Mouse (Mus musculus): ENCODE measurements around the gene Gap43. TPM values are rescaled to one million over a fixed set of nuclear protein-coding genes. Genes with fewer than 3 reads are reported as not detected.
A peak's percentile ranks its signal among the peaks of the same experiment; 100 is the strongest.
"Not testable (repeated sequence)": the region's sequence is repeated elsewhere in the genome, so short reads cannot be mapped to it uniquely, and the experiment has no call there.

Gene Gap43
- total RNA-seq (2021), result under 1 TPM in 1 of 2 experiments, not detected in 1; 0.41 TPM
- long read RNA-seq, experiment 1, result 0 reads
- long read RNA-seq, experiment 2, partial matches to known transcripts, result 0 of 1 reads
- long read RNA-seq, experiment 2, other reads (novel, unspliced or antisense), result 1 of 1 reads

DNA sequence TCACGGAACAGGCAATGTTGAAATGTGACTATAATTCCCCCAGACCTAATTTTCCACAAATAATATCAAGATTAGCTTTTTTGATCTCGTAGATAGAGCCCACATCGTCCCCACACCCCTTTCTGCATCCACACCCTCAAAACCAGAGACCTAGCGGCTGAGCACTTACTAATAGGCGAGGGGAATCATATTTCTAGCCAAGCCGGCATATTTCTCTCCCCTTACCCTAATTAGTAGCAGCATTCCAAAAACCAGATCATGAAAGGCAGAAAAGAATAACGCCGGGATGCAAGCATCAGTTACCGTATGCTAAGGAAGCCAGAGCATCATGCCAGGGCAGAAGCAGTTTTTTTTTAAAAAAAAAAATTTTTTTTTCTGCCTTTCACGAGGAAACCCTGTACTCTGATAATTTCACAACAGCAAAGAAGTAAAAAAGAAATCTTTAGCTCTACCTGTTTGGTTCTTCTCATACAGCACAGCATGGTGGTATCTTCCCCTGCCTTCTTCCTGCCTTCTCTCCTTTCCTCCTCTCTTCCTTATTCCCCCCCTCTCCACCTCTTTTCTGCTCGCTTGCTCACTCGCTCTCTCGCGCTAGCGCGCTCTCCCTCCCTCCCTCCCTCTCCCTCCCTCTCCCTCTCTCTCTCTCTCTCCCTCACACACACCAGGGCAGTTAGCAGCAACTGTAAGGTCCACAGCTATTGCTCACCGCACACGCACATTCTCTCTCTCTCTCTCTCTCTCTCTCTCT lies at the start of gene Gap43:
Gap43 (minus strand) TSS at position 631 of the 748 bp plus-strand sequence.
- intact Hi-C loops (cut with DNase I), result no loop called here
- DNase-seq, result no peak

DNA sequence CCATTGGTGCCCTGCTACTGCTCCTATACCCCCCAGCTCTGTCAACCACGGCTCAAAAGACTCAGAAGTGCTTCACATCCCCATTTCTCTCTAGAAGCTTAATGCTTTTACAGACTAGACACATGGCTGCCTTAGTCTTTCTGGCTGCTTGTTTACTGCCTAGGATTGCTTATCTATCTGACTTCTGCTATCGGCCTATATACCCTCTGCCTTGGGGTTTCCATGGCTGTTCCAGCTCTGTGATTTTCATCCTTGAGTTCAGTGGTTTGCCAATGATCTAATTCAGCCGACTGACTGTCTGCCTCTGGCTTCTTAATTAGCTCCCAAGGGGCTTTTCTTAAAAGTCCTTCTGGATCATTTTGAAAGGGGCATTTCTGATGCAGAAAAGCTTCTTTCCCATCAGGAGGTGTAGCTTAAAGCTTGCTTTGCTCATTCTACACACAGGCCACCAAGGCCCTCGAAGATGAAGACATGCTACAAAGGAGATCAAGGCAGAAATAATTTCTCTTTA lies 40.9 kb upstream of the Gap43 start:
- no peak for DNase-seq
- intact Hi-C loops (cut with DNase I), result no loop called here

DNA sequence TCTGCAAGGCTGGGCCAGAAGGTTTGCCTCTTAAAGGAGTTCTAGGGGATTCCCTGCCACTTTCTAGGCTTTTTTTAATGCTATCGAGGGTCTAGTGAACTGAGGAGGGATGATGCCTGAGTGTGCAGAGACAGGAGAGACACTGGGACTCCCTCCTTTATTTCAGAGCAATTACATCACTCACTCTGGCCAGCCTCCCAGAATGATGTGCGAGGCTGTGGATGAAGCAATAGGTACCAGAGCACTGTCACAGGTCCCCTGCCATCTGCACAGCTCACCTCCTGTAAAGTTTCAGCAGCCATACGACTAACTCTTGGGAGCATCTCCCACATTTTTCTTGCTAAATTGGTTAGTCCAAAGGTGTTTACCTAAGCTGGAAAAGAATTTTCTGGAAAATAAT lies 40.2 kb upstream of the Gap43 start:
- peak in 1 of 2 experiments; percentile 22 for DNase-seq
- intact Hi-C loops (cut with DNase I), result no loop called here

DNA sequence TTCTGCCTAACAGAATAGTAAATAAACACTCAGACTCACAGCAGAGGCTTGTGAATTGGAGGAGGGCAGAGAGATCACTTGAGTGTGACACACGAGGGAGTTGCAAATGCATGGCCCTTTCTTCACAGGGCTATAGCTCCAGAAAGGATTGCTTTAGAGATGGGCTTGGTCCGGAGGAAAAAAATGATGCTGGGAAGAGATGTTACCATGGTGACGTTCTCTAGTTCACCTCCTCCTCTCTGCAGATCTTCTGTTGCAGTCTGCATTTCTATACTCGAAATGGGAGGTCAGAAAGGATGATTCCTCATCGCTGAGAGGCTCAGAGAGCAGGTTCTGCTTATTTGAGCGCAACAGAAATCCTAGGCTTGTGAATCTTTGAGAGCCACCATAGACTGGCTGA lies 29.7 kb upstream of the Gap43 start:
- intact Hi-C loops (cut with DNase I), result no loop called here
- DNase-seq, result no peak

DNA sequence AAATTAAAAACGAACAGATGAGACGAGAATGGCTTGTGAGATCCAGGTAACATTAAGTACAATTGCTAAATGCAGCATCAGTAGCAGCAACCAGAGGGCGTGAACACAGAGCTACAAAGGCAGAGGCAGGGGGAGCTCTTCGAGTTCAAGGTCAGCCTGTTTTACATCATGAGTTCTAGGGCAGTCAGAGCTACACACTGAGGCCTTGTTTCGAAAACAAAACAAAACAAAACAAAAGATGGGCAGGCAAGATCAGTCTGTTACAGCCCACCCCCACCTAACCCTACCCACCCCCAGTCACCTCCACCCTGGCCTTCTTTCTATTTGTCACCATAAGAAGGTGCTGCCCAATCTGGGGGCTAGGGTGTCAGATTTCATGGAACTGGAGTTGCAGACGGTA lies 28.9 kb upstream of the Gap43 start:
- DNase-seq, result no peak
- intact Hi-C loops (cut with DNase I), result no loop called here

DNA sequence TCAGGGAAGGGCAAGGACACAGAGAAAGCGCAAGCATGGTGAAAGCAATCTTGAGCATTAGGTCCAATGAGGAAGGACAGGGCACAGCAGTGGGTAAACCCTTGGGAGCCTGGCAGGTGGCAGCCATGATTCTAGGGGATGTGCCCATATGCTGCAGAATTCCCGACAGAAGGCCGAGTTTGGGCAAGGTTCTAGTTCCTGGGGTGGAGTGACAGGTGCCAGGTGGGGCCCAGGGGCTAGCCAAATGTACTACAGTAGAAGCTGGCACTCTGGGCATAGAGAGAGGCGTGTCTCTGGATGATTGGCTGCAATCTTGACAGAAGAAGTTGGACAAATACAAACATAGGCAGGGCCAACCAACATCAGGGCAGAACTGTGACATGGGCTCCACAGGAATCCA lies 19.6 kb upstream of the Gap43 start:
- intact Hi-C loops (cut with DNase I), result no loop called here

DNA sequence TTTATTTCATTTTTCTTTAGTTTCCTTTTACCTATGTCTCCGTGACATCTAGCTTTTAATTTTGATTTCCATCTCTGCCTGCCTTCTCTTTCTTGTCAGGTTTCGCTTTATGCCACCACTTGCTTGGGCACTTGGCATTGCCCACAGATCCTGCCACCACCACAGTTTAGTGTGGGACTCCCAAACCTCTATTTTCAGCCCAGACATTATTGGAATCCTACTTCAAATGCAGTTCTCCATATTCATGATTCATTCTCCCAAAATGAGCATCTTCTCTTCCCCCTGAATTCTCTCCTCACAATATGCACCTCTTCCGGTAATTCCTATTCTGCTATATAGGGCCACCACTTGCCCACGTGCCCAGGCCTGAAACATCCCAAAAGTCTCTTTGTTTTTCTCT lies 17.6 kb upstream of the Gap43 start:
- intact Hi-C loops (cut with DNase I), result no loop called here
- DNase-seq, result no peak

More for the DNA sequence above, 19.6 kb upstream of the Gap43 start:
- no peak for DNase-seq

DNA sequence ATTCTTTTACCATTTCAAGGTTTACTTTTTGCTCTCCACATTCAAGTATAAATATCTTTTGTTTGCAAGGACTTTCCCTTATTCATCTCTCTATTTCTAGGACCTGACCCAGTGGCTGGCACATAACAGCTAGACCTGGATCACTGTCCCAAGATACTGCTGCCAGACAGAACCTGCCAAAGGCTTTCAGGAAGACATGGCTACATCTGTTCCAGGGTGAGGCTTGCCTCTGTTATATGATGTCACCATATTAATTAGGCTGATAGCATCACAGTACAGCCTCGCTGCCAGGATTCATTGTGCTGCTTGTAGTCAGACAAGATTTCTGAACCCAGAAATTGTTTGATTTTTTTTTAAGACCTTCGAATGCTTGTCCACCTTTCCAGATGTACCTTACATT lies 9.6 kb upstream of the Gap43 start:
- DNase-seq, result no peak
- intact Hi-C loops (cut with DNase I), result no loop called here

DNA sequence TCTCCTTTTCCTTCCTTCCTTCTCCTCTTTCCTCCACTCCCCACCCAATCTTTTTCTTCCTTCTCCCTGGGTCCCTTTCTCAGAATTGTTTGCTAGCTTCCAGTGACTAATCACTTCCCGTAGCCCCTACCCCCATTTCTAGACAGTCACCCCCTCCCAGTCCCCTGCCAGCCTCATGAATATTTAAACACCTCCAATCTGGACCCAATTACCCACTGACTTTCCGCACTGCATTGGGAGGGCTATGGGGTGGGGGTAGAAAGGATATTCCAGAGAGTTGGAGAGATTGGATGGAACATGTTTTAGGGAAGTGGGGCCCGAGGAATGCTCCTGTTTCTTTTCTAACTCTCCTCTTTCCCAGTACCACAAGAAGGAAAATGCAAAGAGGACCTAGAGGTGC lies 414 bp upstream of the Gap43 start:
- intact Hi-C loops (cut with DNase I); DNase-seq: not testable (repeated sequence)

DNA sequence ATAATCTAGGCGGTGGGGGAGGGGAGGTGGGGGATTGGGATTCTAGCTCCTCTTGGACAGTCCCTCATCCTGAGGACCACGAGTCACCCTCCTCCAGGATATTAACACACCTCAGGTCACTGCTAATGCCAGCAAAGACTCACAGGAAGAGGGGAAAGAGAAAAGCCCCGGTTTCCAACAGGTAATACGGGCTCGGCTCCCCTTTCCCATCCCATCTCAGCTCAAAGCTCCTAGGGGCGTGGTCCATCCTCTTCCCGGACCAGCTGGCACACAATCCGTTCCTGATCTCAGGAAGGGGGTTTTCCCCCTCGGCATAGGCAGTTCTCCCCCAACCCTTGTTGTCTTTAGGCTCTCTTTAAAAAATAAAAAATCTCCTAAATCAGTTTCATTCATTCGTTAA lies 939 bp downstream of the Gap43 start:
- intact Hi-C loops (cut with DNase I), result no loop called here
- no peak for DNase-seq

DNA sequence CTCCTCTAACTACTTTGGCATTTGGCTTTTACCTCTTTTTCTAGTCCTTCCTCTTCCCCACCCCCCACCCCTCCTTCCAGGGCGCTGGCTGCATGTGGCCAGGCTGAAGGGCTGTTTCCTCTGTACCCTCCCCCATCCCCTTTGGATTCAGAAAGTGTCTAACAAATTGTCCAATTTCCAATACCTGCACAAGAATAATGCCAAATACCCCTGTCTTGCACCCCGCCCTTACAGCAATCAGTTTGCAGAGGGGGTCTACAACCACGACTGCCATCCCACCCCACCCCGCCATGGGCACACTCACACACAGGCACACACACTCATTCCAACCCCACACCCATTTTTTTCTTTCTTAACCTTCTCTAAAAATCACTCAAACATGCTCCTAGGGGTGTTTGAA lies 1.5 kb downstream of the Gap43 start:
- DNase-seq, result no peak
- intact Hi-C loops (cut with DNase I), result no loop called here

DNA sequence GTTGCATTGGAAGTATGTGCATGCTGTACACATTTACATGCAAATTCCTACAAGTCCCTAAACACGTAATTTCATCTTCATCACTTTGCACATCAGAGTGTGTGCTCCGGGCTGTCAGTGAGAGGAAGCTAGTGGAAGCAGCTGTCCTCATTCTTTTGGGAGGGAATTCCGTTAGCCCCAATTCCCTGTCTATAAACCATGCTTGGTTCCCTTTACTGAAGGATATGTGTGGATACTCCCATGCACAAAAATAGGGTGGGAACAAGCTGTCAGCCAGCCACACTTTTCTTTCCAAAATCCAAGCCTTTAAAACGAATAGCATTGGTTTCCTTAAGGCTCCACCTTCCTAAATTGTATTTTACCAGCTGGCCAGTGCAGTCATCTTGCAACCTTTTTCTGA lies 2.1 kb downstream of the Gap43 start:
- intact Hi-C loops (cut with DNase I), result no loop called here
- no peak for DNase-seq

DNA sequence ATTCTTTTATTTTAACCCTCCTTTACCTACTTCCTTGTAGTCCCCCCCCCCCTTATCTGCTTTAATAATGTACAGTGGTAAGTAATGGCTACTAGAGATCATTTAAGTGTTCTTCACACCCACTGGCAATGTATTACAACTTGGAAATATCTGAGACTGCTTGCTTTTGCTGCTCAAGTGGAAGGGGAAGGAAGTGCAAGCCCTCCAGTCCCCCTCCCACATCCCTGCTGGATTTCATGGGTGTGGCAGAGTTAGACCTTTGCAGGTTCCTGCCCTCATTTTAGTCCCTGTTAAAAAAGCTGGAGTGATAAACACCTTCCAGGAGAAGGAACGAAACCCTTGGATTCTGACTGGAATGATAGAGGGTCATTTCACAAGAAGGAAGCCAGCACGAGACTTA lies 2.8 kb downstream of the Gap43 start:
- no peak for DNase-seq

DNA sequence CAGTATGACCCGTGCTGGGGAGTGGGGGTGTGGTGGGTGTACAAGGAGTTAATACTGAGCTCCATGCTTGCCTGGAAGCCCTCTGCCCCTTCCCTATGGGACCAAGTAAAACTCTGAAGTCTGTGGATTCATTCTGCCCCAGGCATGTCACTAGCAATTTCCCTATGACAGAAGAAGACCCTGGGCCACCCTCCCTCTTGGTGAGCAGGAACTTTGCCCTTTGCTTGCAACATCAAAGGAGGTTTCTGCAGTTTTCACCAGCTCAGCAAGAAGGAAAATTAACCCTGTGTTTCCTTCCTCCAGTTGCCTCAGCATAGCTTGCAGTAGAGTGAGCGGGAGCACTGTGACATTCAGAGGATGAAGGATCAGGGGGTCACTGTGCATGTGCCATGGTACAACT lies 3.8 kb downstream of the Gap43 start:
- no peak for DNase-seq
- intact Hi-C loops (cut with DNase I), result no loop called here

More for the DNA sequence above, 2.8 kb downstream of the Gap43 start:
- intact Hi-C loops (cut with DNase I), result no loop called here

DNA sequence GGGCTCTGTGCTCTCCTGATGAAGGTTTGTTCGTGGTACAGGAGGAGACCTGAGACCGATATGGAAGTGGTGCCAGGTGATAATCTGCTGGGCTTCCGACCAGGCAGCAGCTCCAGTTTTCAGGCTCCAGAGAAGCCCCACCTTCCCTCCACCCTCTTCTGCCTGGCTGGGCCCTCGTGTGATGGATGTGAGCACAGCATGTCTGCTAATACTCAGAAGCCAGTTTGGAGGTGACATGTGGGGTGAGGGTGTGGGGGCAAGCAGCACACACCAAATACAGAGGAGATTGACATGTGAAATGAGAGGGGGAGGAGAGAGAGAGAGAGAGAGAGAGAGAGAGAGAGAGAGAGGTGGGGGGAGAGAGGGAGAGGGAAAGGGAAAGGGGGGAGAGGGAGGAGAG lies 8.1 kb downstream of the Gap43 start:
- intact Hi-C loops (cut with DNase I), result no loop called here
- no peak for DNase-seq

DNA sequence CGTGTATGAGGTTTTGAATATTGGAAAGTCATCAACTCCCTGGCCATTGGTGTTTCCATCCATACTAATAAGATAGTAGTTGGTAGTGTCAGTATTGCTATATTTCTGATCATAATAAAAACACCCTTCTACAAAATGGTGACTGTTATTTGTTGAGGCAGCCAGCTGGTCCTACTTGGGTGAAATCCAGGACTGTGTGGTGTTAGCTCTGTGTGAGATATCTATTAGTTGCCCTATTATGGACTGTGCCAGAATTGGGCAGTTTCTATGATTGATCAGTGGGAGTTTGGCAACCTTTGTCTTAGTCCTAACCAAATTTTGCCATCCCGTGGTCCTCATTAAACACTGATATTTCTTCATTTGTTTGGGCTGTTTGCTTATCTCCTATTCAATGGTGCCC lies 14.3 kb downstream of the Gap43 start:
- intact Hi-C loops (cut with DNase I), result no loop called here
- no peak for DNase-seq

DNA sequence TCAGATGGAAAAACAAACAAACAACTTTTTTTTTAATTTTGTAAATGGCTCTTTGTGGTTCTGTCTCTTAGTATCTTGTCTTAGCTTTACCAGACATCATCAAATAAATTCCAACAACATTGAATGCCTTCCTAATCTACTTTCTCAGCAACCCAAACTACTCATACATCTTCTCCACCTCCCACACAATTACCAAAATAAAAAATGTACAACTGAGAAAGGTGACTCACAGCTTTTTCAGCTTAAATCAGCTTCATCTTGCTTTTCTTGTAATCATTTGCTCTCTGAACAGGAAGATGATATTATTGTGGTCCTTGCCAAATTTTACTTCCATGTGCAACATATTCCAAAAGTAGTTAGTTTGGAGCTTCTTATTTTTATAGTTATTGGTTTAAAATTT lies 14.9 kb downstream of the Gap43 start:
- DNase-seq, result no peak
- intact Hi-C loops (cut with DNase I), result no loop called here

DNA sequence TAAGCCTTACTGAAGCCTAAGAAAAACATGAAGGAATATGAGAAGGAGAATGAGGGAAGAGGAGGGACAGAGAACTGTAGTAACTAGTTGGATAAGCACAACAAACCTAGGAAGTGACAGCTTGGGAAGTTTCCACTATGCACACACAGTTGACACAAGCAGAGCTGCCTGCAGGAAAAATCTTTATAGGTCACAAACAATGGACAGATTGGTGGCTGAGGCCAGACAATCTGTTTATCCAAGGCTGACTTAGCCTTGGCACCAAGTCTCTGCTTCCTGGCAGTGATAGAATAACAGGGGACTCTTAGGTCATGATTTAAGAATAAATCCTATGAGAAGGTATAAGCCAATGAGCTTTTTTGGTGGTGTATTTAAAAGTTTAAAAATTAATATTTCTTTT lies 20.6 kb downstream of the Gap43 start:
- DNase-seq, result no peak
- intact Hi-C loops (cut with DNase I), result no loop called here

DNA sequence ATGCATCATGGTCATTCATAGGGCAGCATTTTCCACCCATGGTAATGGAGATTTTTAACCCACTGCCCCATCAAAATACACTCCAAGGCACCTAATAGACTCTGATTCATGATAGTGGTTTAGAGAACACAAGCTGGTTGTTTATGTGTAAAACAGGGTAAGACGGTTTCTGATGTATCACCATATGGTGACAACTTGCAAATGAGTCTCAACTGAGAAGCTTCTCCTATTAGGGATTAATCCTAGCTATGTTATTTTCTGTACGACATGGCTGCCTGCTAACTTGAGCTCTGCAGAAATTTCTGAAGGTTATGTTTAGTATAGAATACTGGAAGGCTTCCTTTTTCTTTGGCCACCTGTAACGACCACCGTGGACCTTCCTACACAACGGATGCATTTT lies 21.1 kb downstream of the Gap43 start:
- DNase-seq, result no peak
- intact Hi-C loops (cut with DNase I), result no loop called here

DNA sequence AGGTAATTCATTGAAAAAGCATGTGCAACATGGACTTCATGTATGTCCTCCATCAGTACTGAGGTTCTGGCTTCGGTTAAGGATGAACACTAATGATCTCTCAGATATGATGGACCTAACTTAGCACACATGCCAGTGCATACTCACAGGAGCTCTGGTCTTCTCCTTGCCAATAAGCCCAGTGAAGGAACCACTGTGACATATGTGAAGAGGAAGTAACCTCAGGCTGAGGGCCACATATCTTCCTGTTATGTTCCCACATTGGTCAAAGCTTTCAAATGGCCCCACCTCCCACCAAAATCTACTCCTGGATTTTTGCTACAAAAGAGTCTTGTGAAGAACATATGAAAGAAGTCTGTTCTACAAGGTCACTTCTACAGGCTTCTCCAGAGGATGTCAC lies 28.3 kb downstream of the Gap43 start:
- intact Hi-C loops (cut with DNase I), result no loop called here
- DNase-seq, result no peak

DNA sequence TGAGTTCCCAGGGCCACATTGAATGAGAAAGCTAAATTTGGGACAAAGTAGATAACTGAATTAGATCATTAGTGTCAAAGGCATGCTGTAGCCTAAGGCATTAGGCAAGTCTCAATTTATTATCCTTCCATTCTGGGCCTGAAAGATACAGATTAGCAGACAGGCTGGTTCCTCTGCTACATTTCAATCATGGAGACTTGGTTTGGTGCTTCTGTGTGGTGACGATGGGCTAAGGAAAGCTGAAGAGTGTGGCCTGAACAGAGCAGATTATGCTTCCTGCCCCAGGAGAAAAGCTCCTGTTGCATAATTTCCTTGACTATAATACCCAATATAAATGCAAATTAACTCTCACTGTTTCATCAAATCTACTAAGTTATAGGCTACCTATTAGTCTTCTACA lies 31.7 kb downstream of the Gap43 start:
- DNase-seq, result no peak
- intact Hi-C loops (cut with DNase I), result no loop called here

DNA sequence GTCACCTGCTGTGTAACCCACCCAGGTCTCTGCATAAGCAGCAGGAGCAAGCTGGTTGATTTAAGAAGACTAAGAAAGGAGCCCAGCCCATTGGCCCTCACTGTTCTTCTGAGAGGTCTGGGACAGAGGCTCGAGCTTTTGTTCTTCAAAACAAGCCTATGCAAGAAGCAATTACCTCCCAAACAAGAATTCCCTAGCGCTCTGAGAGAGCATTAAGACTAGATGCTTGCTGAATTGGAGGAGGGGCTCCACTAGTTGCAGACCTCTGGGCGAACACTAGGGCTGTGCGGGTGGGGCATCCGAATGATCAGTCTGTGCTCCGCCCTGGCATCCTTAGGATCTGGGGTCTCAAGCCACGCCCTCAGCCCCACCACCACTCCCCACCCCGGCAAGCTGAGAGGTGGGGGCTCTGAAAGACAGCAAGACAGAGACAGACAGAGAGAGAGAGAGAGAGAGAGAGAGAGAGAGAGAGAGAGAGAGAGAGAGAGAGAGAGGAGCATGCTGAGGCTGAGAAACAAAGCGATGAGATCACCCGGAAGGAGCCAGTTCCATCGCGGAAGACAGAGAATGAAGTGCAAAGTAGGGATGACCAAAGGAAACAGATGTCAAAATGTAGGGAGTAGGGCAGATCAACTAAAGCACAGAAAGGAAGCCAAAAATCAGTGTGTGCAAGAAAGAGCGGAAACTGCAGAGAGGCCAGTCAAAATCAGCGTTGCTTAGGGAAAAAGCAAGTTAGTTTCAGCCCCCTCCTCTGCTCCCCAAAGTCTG lies 34.3 kb downstream of the Gap43 start:
- DNase-seq, result no peak
- intact Hi-C loops (cut with DNase I), result no loop called here
